Mouse (Mus musculus): Measurements from ENCODE around the gene Plagl2.
"Not testable (repeated sequence)": the region's sequence is repeated elsewhere in the genome, so short reads cannot be mapped to it uniquely, and the experiment has no call there.

The Plagl2 gene

GRCm38 (mm10) chr2:153241250-153242014 is at the start of gene Plagl2, which contains the start of gene Pofut1:
TSS of gene Plagl2 (minus strand) at chr2:153241426.
TSS of gene Pofut1 (plus strand) at chr2:153241533.
- ATAC-seq (ENCODE audit: low TSS enrichment) = peak; percentile 90

- ATAC-seq (ENCODE audit: low TSS enrichment) = no peak
Measured at GRCm38 (mm10) chr2:153287835-153288234, 46.6 kb upstream of the Plagl2 start.

- ATAC-seq (ENCODE audit: low TSS enrichment) = no peak
Measured at GRCm38 (mm10) chr2:153286524-153286923, 45.3 kb upstream of the Plagl2 start.

GRCm38 (mm10) chr2:153283919-153284318 is 42.7 kb upstream of the Plagl2 start:
- ATAC-seq (ENCODE audit: low TSS enrichment) = no peak

GRCm38 (mm10) chr2:153278357-153278756 is 37.1 kb upstream of the Plagl2 start:
- no peak for ATAC-seq (ENCODE audit: low TSS enrichment)

- ATAC-seq (ENCODE audit: low TSS enrichment) = not testable (repeated sequence)
Measured at GRCm38 (mm10) chr2:153276846-153277245, 35.6 kb upstream of the Plagl2 start.

- ATAC-seq (ENCODE audit: low TSS enrichment) = no peak
Measured at GRCm38 (mm10) chr2:153276440-153276839, 35.2 kb upstream of the Plagl2 start.

- not testable (repeated sequence) for ATAC-seq (ENCODE audit: low TSS enrichment)
Measured at GRCm38 (mm10) chr2:153275577-153275976, 34.4 kb upstream of the Plagl2 start.

- ATAC-seq (ENCODE audit: low TSS enrichment) = no peak
Measured at GRCm38 (mm10) chr2:153274919-153275247, 33.7 kb upstream of the Plagl2 start.

- ATAC-seq (ENCODE audit: low TSS enrichment) = not testable (repeated sequence)
Measured at GRCm38 (mm10) chr2:153274200-153274918, 33.1 kb upstream of the Plagl2 start.

- ATAC-seq (ENCODE audit: low TSS enrichment) = not testable (repeated sequence)
Measured at GRCm38 (mm10) chr2:153270231-153270915, 29.1 kb upstream of the Plagl2 start.

GRCm38 (mm10) chr2:153267331-153267730 is 26.1 kb upstream of the Plagl2 start:
- ATAC-seq (ENCODE audit: low TSS enrichment) = no peak

- no peak for ATAC-seq (ENCODE audit: low TSS enrichment)
Measured at GRCm38 (mm10) chr2:153263053-153263452, 21.8 kb upstream of the Plagl2 start.

GRCm38 (mm10) chr2:153259864-153260674 is 18.8 kb upstream of the Plagl2 start:
- no peak for ATAC-seq (ENCODE audit: low TSS enrichment)

GRCm38 (mm10) chr2:153259030-153259863 is 18.0 kb upstream of the Plagl2 start:
- no peak for ATAC-seq (ENCODE audit: low TSS enrichment)

- no peak for ATAC-seq (ENCODE audit: low TSS enrichment)
Measured at GRCm38 (mm10) chr2:153256604-153257003, 15.4 kb upstream of the Plagl2 start.

- ATAC-seq (ENCODE audit: low TSS enrichment) = no peak
Measured at GRCm38 (mm10) chr2:153249751-153250150, 8.5 kb upstream of the Plagl2 start.

GRCm38 (mm10) chr2:153242156-153242555 is 930 bp upstream of the Plagl2 start:
- no peak for ATAC-seq (ENCODE audit: low TSS enrichment)

- peak; percentile 13 for ATAC-seq (ENCODE audit: low TSS enrichment)
Measured at GRCm38 (mm10) chr2:153240701-153241235, 458 bp downstream of the Plagl2 start.

GRCm38 (mm10) chr2:153239860-153240480 is 1.3 kb downstream of the Plagl2 start:
- ATAC-seq (ENCODE audit: low TSS enrichment) = no peak
